Mouse (Mus musculus): ENCODE results near the gene Hmgcs1.

- TF ChIP-seq CTCF (conservative IDR thresholded peaks at IDR 0.05; ENCODE audit: insufficient read depth, insufficient read length, low read depth, low read length) = no peak
- TF ChIP-seq POLR2A (IDR thresholded peaks at IDR 0.05; ENCODE audit: low read depth, low read length) = no peak
Measured at GRCm38 (mm10) chr13:119689709-119690038, 505 bp upstream of the Hmgcs1 start.

Data from kidney, adult 2 months (tissue).